Mouse (Mus musculus): ENCODE data around the gene Epb41. TPM values are rescaled to one million over a fixed set of nuclear protein-coding genes. Genes with fewer than 3 reads are reported as not detected.

The Epb41 gene
- polyA plus RNA-seq, 1 experiment from 2014 or later = 173 TPM

GRCm38 (mm10) chr4:131904478-131904877 lies 170.6 kb downstream of the Epb41 start:
- Histone ChIP-seq H3K27me3 (ENCODE audit: insufficient read depth, poor library complexity, severe bottlenecking) (no peaks in the 10 kb centered on the region), H3K4me3 (no peak overlapping the region), H3K36me3 (peaks cover 68% of the 10 kb centered on the region), H3K9me3 (no peaks in the 10 kb centered on the region; the same call in 1 of the 2 replicates), H3K27ac (no peak overlapping the region), H3K4me1 (replicated peaks) (peaks cover 2% of the 10 kb centered on the region)
- WGBS = 61% methylated on average over 8 of the region's 8 CpGs
- DNase-seq (ENCODE audit: low spot score) = peak; percentile 40

- Histone ChIP-seq H3K4me1 (replicated peaks) (no peaks in the 10 kb centered on the region), H3K36me3 (peaks cover 90% of the 10 kb centered on the region), H3K27me3 (ENCODE audit: insufficient read depth, poor library complexity, severe bottlenecking) (no peaks in the 10 kb centered on the region), H3K4me3 (no peak overlapping the region), H3K27ac (no peak overlapping the region), H3K9me3 (no peaks in the 10 kb centered on the region)
- DNase-seq (ENCODE audit: low spot score) = no peak
- WGBS = 93% methylated on average over 15 of the region's 15 CpGs
Measured at GRCm38 (mm10) chr4:131901090-131901489, 174.0 kb downstream of the Epb41 start.

GRCm38 (mm10) chr4:131899180-131899554 lies 176.0 kb downstream of the Epb41 start:
- WGBS = 95% methylated on average over 6 of the region's 6 CpGs
- no peaks in the 10 kb centered on the region for H3K4me1 ChIP-seq (replicated peaks)
- H3K27ac ChIP-seq = no peak overlapping the region
- H3K4me3 ChIP-seq = no peak overlapping the region
- no peaks in the 10 kb centered on the region for H3K9me3 ChIP-seq
- H3K36me3 ChIP-seq = peaks cover 82% of the 10 kb centered on the region
- no peak for DNase-seq (ENCODE audit: low spot score)
- no peaks in the 10 kb centered on the region for H3K27me3 ChIP-seq (ENCODE audit: insufficient read depth, poor library complexity, severe bottlenecking)

GRCm38 (mm10) chr4:131898503-131899179 lies 176.5 kb downstream of the Epb41 start:
- no peak overlapping the region for H3K4me3 ChIP-seq
- no peaks in the 10 kb centered on the region for H3K4me1 ChIP-seq (replicated peaks)
- H3K9me3 ChIP-seq = no peaks in the 10 kb centered on the region
- peaks cover 82% of the 10 kb centered on the region for H3K36me3 ChIP-seq
- H3K27me3 ChIP-seq (ENCODE audit: insufficient read depth, poor library complexity, severe bottlenecking) = no peaks in the 10 kb centered on the region
- no peak for DNase-seq (ENCODE audit: low spot score)
- 93% methylated on average over 12 of the region's 12 CpGs for WGBS
- no peak overlapping the region for H3K27ac ChIP-seq

GRCm38 (mm10) chr4:131897787-131898186 lies 177.3 kb downstream of the Epb41 start:
- DNase-seq (ENCODE audit: low spot score) = no peak
- Histone ChIP-seq H3K4me1 (replicated peaks) (no peaks in the 10 kb centered on the region), H3K9me3 (no peaks in the 10 kb centered on the region), H3K4me3 (no peak overlapping the region), H3K27me3 (ENCODE audit: insufficient read depth, poor library complexity, severe bottlenecking) (no peaks in the 10 kb centered on the region), H3K36me3 (peaks cover 84% of the 10 kb centered on the region), H3K27ac (no peak overlapping the region)
- WGBS = 97% methylated on average over 8 of the region's 8 CpGs

- Histone ChIP-seq H3K9me3 (no peaks in the 10 kb centered on the region), H3K27ac (no peak overlapping the region), H3K27me3 (ENCODE audit: insufficient read depth, poor library complexity, severe bottlenecking) (no peaks in the 10 kb centered on the region), H3K4me3 (no peak overlapping the region), H3K36me3 (peaks cover 84% of the 10 kb centered on the region), H3K4me1 (replicated peaks) (no peaks in the 10 kb centered on the region)
- 98% methylated on average over 5 of the region's 5 CpGs for WGBS
- no peak for DNase-seq (ENCODE audit: low spot score)
Measured at GRCm38 (mm10) chr4:131897109-131897508, 178.0 kb downstream of the Epb41 start.

GRCm38 (mm10) chr4:131890692-131891091 lies 184.4 kb downstream of the Epb41 start:
- Histone ChIP-seq H3K36me3 (peaks cover 82% of the 10 kb centered on the region), H3K4me3 (no peak overlapping the region), H3K27ac (no peak overlapping the region), H3K27me3 (ENCODE audit: insufficient read depth, poor library complexity, severe bottlenecking) (no peaks in the 10 kb centered on the region), H3K9me3 (no peaks in the 10 kb centered on the region), H3K4me1 (replicated peaks) (no peaks in the 10 kb centered on the region)
- WGBS = 91% methylated on average over 3 of the region's 3 CpGs
- DNase-seq (ENCODE audit: low spot score) = no peak

GRCm38 (mm10) chr4:131888564-131888963 lies 186.6 kb downstream of the Epb41 start:
- H3K4me3 ChIP-seq = no peak overlapping the region
- no peaks in the 10 kb centered on the region for H3K9me3 ChIP-seq
- H3K27me3 ChIP-seq (ENCODE audit: insufficient read depth, poor library complexity, severe bottlenecking) = no peaks in the 10 kb centered on the region
- 94% methylated on average over 1 of the region's 1 CpGs for WGBS
- H3K4me1 ChIP-seq (replicated peaks) = 0 out of 2 replicates have a peak, but pooled peaks cover 6% of the 10 kb centered on the region
- no peak for DNase-seq (ENCODE audit: low spot score)
- H3K27ac ChIP-seq = no peak overlapping the region
- peaks cover 84% of the 10 kb centered on the region for H3K36me3 ChIP-seq

GRCm38 (mm10) chr4:131885376-131885775 lies 189.7 kb downstream of the Epb41 start:
- DNase-seq (ENCODE audit: low spot score) = no peak
- Histone ChIP-seq H3K4me3 (no peak overlapping the region), H3K9me3 (no peaks in the 10 kb centered on the region), H3K4me1 (replicated peaks) (peaks cover 20% of the 10 kb centered on the region), H3K27me3 (ENCODE audit: insufficient read depth, poor library complexity, severe bottlenecking) (no peaks in the 10 kb centered on the region), H3K27ac (no peak overlapping the region), H3K36me3 (peaks cover 54% of the 10 kb centered on the region)
- WGBS = 91% methylated on average over 6 of the region's 6 CpGs

- H3K9me3 ChIP-seq = no peaks in the 10 kb centered on the region
- H3K27ac ChIP-seq = no peak overlapping the region
- H3K4me1 ChIP-seq (replicated peaks) = peaks cover 29% of the 10 kb centered on the region
- no peaks in the 10 kb centered on the region for H3K27me3 ChIP-seq (ENCODE audit: insufficient read depth, poor library complexity, severe bottlenecking)
- H3K36me3 ChIP-seq = peaks cover 43% of the 10 kb centered on the region
- no peak overlapping the region for H3K4me3 ChIP-seq
- DNase-seq (ENCODE audit: low spot score) = no peak
- WGBS = 86% methylated on average over 6 of the region's 6 CpGs
Measured at GRCm38 (mm10) chr4:131883571-131883970, 191.6 kb downstream of the Epb41 start.

GRCm38 (mm10) chr4:131881306-131881705 lies 193.8 kb downstream of the Epb41 start:
- Histone ChIP-seq H3K4me1 (replicated peaks) (peaks cover 48% of the 10 kb centered on the region), H3K27me3 (ENCODE audit: insufficient read depth, poor library complexity, severe bottlenecking) (no peaks in the 10 kb centered on the region), H3K4me3 (no peak overlapping the region), H3K36me3 (peaks cover 25% of the 10 kb centered on the region), H3K9me3 (no peaks in the 10 kb centered on the region), H3K27ac (no peak overlapping the region)
- no peak for DNase-seq (ENCODE audit: low spot score)
- 95% methylated on average over 7 of the region's 7 CpGs for WGBS

- Histone ChIP-seq H3K27me3 (ENCODE audit: insufficient read depth, poor library complexity, severe bottlenecking) (no peaks in the 10 kb centered on the region), H3K27ac (no peak overlapping the region), H3K9me3 (no peaks in the 10 kb centered on the region), H3K36me3 (peaks cover 13% of the 10 kb centered on the region), H3K4me3 (no peak overlapping the region), H3K4me1 (replicated peaks) (peaks cover 64% of the 10 kb centered on the region)
- DNase-seq (ENCODE audit: low spot score) = no peak
- 79% methylated on average over 1 of the region's 1 CpGs for WGBS
Measured at GRCm38 (mm10) chr4:131879692-131880091, 195.4 kb downstream of the Epb41 start.

- H3K4me3 ChIP-seq = 0 out of 2 replicates have a peak overlapping the region, but pooled peaks have one; percentile 95
Measured at GRCm38 (mm10) chr4:131876836-131877235, 198.3 kb downstream of the Epb41 start.

More at GRCm38 (mm10) chr4:131876836-131877235, 198.3 kb downstream of the Epb41 start:
- WGBS = 78% methylated on average over 2 of the region's 2 CpGs
- Histone ChIP-seq H3K4me1 (replicated peaks) (peaks cover 55% of the 10 kb centered on the region), H3K27me3 (ENCODE audit: insufficient read depth, poor library complexity, severe bottlenecking) (no peaks in the 10 kb centered on the region), H3K36me3 (0 out of 2 replicates have a peak, but pooled peaks cover 4% of the 10 kb centered on the region), H3K27ac (0 out of 2 replicates have a peak overlapping the region, but pooled peaks have one; percentile 9), H3K9me3 (no peaks in the 10 kb centered on the region)
- DNase-seq (ENCODE audit: low spot score) = no peak

All from hindbrain, embryonic 10.5 days (tissue).